Mouse (Mus musculus) layer of hippocampus, adult 6 months (tissue): ENCODE results near the gene Zfp280d. TPM values are rescaled to one million over a fixed set of nuclear protein-coding genes. Genes with fewer than 3 reads are reported as not detected.

ENCODE experiments used
- long read RNA-seq, 2 experiments: library from polyadenylated mRNA; unstranded; transcript quantifications; one replicate each; pipeline ENCODE4 v2.0.0; 2019 to 2020
- polyA plus RNA-seq: library from polyadenylated mRNA; unstranded; fragments of <200 nt; fragmentation: Nextera tagmentation; gene quantifications from 2 replicates; pipeline ENCODE4 v1.2.3, GENCODE M21; 2021

Gene Zfp280d
- 7.7 and 8.4 TPM in 2 replicates for polyA plus RNA-seq
- long read RNA-seq, experiment 1, full-length matches to known transcripts: 5 of 16 reads
- long read RNA-seq, experiment 1, partial matches to known transcripts: 8 of 16 reads
- long read RNA-seq, experiment 1, other reads (novel, unspliced or antisense): 3 of 16 reads
- long read RNA-seq, experiment 2, full-length matches to known transcripts: 33 of 59 reads
- long read RNA-seq, experiment 2, partial matches to known transcripts: 6 of 59 reads
- long read RNA-seq, experiment 2, other reads (novel, unspliced or antisense): 20 of 59 reads

GRCm38 (mm10) chr9:72274677-72275076, at the start of gene Zfp280d:
Gene Zfp280d (plus strand): TSS chr9:72274860.

Other genes with a start within 250 kb of the Zfp280d start
- gene Tcf12, start 163.0 kb upstream of the Zfp280d start, polyA plus RNA-seq: 13.1 and 13.7 TPM in 2 replicates
- 2.4 and 5.3 TPM in 2 replicates for gene Mns1, start 163.2 kb downstream of the Zfp280d start, polyA plus RNA-seq
- 5.1 and 7.1 TPM in 2 replicates for gene Tex9, start 217.4 kb downstream of the Zfp280d start, polyA plus RNA-seq